Mouse (Mus musculus) embryonic fibroblast, embryonic 13.5 days (primary cell): ENCODE data around the gene Ncoa7.

Experiments used
- CTCF ChIP-seq: IDR thresholded peaks from 2 replicates; pipeline ENCODE4 v1.5.1; 2011; ENCODE audit warnings: mild to moderate bottlenecking, control low read depth, low read length, moderate library complexity, borderline replicate concordance; ENCODE audit not compliant: insufficient read depth
- POLR2A ChIP-seq: IDR thresholded peaks from 2 replicates; pipeline ENCODE4 v1.6.1; 2011; ENCODE audit warnings: low read depth, mild to moderate bottlenecking, control low read depth, low read length, moderate library complexity

- no peak for TF ChIP-seq POLR2A
- no peak for TF ChIP-seq CTCF
Observed at GRCm38 (mm10) chr10:30840824-30841223, 37.7 kb upstream of the Ncoa7 start.
